Mouse (Mus musculus): ENCODE data around the gene Dio3. TPM values are rescaled to one million over a fixed set of nuclear protein-coding genes. Genes with fewer than 3 reads are reported as not detected.

Dio3 gene
- polyA plus RNA-seq, 1 experiment from 2014 or later, result 0.91 TPM

DNA sequence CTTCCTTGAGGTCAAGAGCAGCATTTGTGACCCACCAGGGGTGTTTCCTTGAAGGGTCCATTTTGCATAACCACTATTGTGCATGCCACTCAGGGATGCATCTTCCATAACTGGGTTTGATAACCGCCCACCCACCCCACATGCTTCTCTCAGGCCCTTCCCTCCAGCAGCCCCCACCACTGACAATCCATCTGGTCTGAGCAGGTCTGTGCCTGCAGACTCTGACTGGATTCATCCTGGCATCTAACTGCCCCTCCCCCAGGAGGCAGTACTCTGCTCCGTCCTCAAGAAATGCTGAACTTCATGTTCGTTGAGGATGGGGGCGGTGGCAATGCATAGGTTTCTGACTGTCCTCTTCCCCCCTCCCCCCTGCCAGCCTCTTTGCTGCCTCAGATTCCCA, 4.9 kb downstream of the Dio3 start:
- no peaks in the 10 kb centered on the region for H3K36me3 ChIP-seq (ENCODE audit: control insufficient read depth, insufficient read depth, low read length)
- no peak overlapping the region for H3K4me3 ChIP-seq (ENCODE audit: low read depth, low read length)
- H3K9ac ChIP-seq (ENCODE audit: low read length), result no peak overlapping the region
- ATAC-seq (ENCODE audit: low FRiP score, low TSS enrichment), result no peak
- H3K27me3 ChIP-seq (ENCODE audit: control insufficient read depth, insufficient read depth, low read length), result peaks cover 33% of the 10 kb centered on the region; the same call in 1 of the 2 replicates
- WGBS, result 20% methylated on average over 4 of the region's 4 CpGs
- no peaks in the 10 kb centered on the region for H3K9me3 ChIP-seq (ENCODE audit: control insufficient read depth, low read length)
- H3K4me2 ChIP-seq (replicated peaks; ENCODE audit: low read depth), result no peak overlapping the region
- DNase-seq (ENCODE audit: low spot score), result no peak
- no peak overlapping the region for H3K27ac ChIP-seq (replicated peaks)
- TF ChIP-seq CTCF (IDR thresholded peaks at IDR 0.05; ENCODE audit: low read depth) (no peak), EP300 (optimal IDR thresholded peaks at IDR 0.05) (no peak)
- 0 out of 2 replicates have a peak, but pooled peaks cover under 1% of the 10 kb centered on the region for H3K4me1 ChIP-seq (replicated peaks; ENCODE audit: control insufficient read depth, insufficient read depth)

DNA sequence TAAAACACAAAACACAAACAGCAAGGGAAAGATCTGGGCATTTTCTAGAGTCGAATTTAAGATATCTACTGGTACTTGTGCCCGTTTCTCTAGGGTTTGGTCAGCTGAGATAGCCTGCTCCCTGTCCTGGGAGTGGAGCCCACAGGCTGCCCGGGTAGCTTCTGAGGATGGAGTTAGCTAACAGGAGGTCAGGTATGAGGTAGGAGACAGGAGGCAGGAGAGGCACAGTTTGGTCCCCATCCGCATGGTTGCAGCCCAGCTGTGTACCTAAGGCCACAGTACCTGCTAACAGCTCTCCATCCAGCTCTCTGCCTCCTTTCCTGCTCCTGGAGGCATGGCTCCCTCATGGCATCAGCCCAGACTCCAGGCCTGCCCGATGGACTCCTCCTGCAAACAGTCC, 13.9 kb downstream of the Dio3 start:
- DNase-seq (ENCODE audit: low spot score), result no peak
- H3K36me3 ChIP-seq (ENCODE audit: control insufficient read depth, insufficient read depth, low read length), result no peaks in the 10 kb centered on the region
- 76% methylated on average over 5 of the region's 5 CpGs for WGBS
- no peaks in the 10 kb centered on the region for H3K4me1 ChIP-seq (replicated peaks; ENCODE audit: control insufficient read depth, insufficient read depth)
- H3K27ac ChIP-seq (replicated peaks), result no peak overlapping the region
- H3K4me3 ChIP-seq (ENCODE audit: low read depth, low read length), result no peak overlapping the region
- H3K9ac ChIP-seq (ENCODE audit: low read length), result no peak overlapping the region
- TF ChIP-seq CTCF (IDR thresholded peaks at IDR 0.05; ENCODE audit: low read depth) (no peak), EP300 (optimal IDR thresholded peaks at IDR 0.05) (no peak)
- no peaks in the 10 kb centered on the region for H3K9me3 ChIP-seq (ENCODE audit: control insufficient read depth, low read length)
- H3K27me3 ChIP-seq (ENCODE audit: control insufficient read depth, insufficient read depth, low read length), result no peaks in the 10 kb centered on the region
- ATAC-seq (ENCODE audit: low FRiP score, low TSS enrichment), result no peak
- H3K4me2 ChIP-seq (replicated peaks; ENCODE audit: low read depth), result no peak overlapping the region

DNA sequence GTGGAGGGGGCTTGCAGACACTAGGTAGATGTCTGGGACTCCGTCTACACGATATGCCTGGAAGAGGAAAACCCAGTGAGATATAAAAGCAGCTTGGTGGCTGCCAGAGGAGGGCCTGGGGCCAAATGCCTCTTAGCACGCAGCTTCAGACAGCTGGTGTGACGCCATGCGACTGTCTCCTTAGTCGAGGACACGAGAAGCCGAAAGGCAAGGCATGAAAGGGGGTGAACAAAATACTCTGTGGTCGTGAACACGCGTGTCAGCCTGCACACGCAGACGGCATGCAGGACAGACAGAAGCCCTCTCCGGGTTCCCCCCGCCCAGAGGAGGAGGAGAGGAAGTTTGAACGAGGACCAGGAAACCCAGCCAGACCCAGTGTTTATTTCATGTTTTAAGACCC, 16.0 kb downstream of the Dio3 start:
- Histone ChIP-seq H3K4me3 (ENCODE audit: low read depth, low read length) (no peak overlapping the region), H3K27ac (replicated peaks) (no peak overlapping the region), H3K4me2 (replicated peaks; ENCODE audit: low read depth) (no peak overlapping the region), H3K9me3 (ENCODE audit: control insufficient read depth, low read length) (no peaks in the 10 kb centered on the region), H3K36me3 (ENCODE audit: control insufficient read depth, insufficient read depth, low read length) (no peaks in the 10 kb centered on the region), H3K4me1 (replicated peaks; ENCODE audit: control insufficient read depth, insufficient read depth) (no peaks in the 10 kb centered on the region), H3K9ac (ENCODE audit: low read length) (no peak overlapping the region), H3K27me3 (ENCODE audit: control insufficient read depth, insufficient read depth, low read length) (no peaks in the 10 kb centered on the region)
- no peak for DNase-seq (ENCODE audit: low spot score)
- TF ChIP-seq CTCF (IDR thresholded peaks at IDR 0.05; ENCODE audit: low read depth), result no peak
- TF ChIP-seq EP300 (optimal IDR thresholded peaks at IDR 0.05), result no peak
- no peak for ATAC-seq (ENCODE audit: low FRiP score, low TSS enrichment)
- 51% methylated on average over 16 of the region's 16 CpGs for WGBS

DNA sequence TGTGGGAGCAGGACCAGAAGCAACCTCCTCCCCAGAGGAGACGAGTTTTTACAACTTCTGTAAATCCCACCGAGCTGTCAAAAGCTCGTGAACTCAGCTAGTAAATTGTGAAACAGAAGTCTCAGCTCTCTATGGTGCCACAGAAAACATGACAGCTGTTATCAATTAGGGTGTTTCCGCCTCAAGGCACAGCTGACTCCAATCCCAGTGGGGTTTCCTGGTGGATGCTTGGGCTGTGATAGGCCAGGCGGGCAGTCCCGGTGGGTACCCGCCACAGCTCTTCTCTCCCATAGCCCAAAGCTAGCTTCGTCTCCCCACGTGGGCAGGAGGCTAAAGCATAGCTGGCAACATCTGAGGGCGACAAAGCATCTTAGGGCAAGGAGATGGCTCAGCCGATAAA, 19.8 kb downstream of the Dio3 start:
- H3K4me3 ChIP-seq (ENCODE audit: low read depth, low read length), result no peak overlapping the region
- H3K27me3 ChIP-seq (ENCODE audit: control insufficient read depth, insufficient read depth, low read length), result no peaks in the 10 kb centered on the region
- H3K36me3 ChIP-seq (ENCODE audit: control insufficient read depth, insufficient read depth, low read length), result no peaks in the 10 kb centered on the region
- no peak overlapping the region for H3K4me2 ChIP-seq (replicated peaks; ENCODE audit: low read depth)
- ATAC-seq (ENCODE audit: low FRiP score, low TSS enrichment) (no peak), DNase-seq (ENCODE audit: low spot score) (no peak)
- no peak overlapping the region for H3K9ac ChIP-seq (ENCODE audit: low read length)
- TF ChIP-seq EP300 (optimal IDR thresholded peaks at IDR 0.05) (no peak), CTCF (IDR thresholded peaks at IDR 0.05; ENCODE audit: low read depth) (no peak)
- no peaks in the 10 kb centered on the region for H3K9me3 ChIP-seq (ENCODE audit: control insufficient read depth, low read length)
- WGBS, result 47% methylated on average over 11 of the region's 11 CpGs
- no peak overlapping the region for H3K27ac ChIP-seq (replicated peaks)
- H3K4me1 ChIP-seq (replicated peaks; ENCODE audit: control insufficient read depth, insufficient read depth), result no peaks in the 10 kb centered on the region

DNA sequence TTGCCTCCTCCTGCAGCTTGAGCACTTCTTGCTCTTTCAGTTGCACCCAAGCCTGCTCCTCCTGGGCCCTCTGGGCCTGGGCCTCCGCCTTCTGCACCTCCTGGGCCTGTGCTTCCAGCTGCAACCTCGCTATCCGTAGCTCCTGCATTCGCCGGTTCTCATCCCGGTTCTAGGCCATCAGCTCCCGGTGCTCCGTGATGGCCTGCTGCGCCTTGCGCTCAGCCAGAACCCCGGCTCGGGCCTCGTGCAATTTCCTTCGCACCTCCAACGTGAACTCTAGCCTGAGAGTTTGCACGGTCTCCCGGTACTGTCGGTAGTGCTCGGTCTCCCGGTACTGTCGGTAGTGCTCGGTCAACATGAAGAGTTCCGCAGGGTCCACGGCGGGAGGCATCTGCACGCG, 40.8 kb downstream of the Dio3 start:
- no peak for TF ChIP-seq CTCF (IDR thresholded peaks at IDR 0.05; ENCODE audit: low read depth)
- no peak for TF ChIP-seq EP300 (optimal IDR thresholded peaks at IDR 0.05)
- WGBS, result 92% methylated on average over 27 of the region's 27 CpGs
- H3K4me1 ChIP-seq (replicated peaks; ENCODE audit: control insufficient read depth, insufficient read depth), result no peaks in the 10 kb centered on the region
- no peak overlapping the region for H3K9ac ChIP-seq (ENCODE audit: low read length)
- no peak overlapping the region for H3K4me3 ChIP-seq (ENCODE audit: low read depth, low read length)
- ATAC-seq (ENCODE audit: low FRiP score, low TSS enrichment), result no peak
- DNase-seq (ENCODE audit: low spot score), result no peak
- no peaks in the 10 kb centered on the region for H3K9me3 ChIP-seq (ENCODE audit: control insufficient read depth, low read length)
- no peak overlapping the region for H3K4me2 ChIP-seq (replicated peaks; ENCODE audit: low read depth)
- no peak overlapping the region for H3K27ac ChIP-seq (replicated peaks)
- H3K36me3 ChIP-seq (ENCODE audit: control insufficient read depth, insufficient read depth, low read length), result no peaks in the 10 kb centered on the region
- H3K27me3 ChIP-seq (ENCODE audit: control insufficient read depth, insufficient read depth, low read length), result no peaks in the 10 kb centered on the region

Small RNAs within 50 kb of the gene (microRNA-seq; reads per million reads assigned to microRNA genes)
- gene Mir1247, result 56.6 reads per million, percentile 37 among the genes with 10 or more reads in this experiment

Other genes starting within 250 kb of the Dio3 start
- 113 TPM in 2 replicates for gene Ppp2r5c, start 168.1 kb downstream of the Dio3 start, polyA plus RNA-seq (2015; fragmentation: Nextera tagmentation; extraction: Ambion mirVana)